Mouse (Mus musculus) stomach, postnatal 0 days (tissue): ENCODE results near the gene Ly6g6e.

Experiments
- CTCF ChIP-seq: IDR thresholded peaks from 2 replicates; pipeline ENCODE4 v1.5.1; 2016; ENCODE audit warnings: antibody characterized with exemption, low read depth, mild to moderate bottlenecking, moderate library complexity
- EP300 ChIP-seq: optimal IDR thresholded peaks from 2 replicates; pipeline ENCODE3; 2016; ENCODE audit warnings: antibody characterized with exemption

DNA sequence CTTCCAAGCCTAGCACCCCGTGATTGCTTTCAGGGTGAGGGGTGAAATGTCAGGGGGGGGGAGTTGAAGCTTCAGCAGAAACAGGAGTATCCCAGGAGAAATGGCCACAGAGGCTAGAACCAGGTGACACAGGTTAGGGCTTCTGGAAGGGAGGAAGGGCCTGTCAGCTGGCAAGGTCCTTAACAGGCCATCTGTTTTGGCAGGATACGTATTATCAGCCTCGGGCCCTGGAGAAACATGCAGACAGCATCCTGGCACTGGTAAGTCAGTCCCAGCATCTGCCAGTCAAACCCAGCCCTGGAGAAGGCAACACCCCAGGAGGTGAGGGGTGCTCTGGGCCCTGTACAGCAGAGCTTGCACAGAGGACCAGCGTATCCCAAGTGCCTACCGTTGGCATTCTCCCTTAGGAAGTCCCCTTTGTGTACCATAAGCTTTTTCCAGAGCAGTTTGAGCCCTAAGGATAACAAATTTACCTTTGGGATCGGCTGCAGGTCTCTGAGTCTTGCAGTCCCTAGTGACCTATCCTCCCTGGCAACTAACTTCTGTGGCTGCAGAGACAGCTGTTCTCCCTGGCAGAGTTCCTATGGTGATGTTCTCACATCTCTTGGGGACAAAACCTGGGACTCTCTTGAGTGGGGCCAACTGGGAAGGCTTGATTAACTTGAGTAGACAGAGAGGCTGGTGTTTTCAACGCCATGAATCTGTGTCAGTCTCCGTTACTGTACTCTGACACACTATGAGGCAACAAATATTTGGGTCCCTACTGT, 13.6 kb downstream of the Ly6g6e start:
- TF ChIP-seq CTCF = no peak
- TF ChIP-seq EP300 = no peak
